10 mouse cellular contexts compared by ENCODE assay signal in the genomic region with DNA sequence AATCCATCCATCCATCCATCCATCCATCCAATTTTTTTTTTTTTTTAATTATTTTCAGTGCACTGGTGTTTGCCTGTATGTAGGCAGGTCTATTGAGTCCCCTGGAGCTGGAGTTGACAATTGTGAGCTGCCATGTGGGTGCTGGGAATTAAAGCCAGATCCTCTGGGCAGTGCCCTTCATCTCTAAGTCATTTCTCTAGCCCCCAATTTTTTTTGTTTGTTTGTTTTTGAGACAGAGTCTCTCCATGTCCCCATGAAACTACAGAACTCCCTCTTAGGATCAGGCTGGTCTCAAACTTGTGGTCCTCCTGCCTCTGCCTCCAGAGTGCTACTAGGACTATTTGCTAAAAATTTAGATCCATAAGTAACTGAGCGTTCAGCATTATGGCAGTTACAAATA. TPM values are rescaled to one million over a fixed set of nuclear protein-coding genes. Genes with fewer than 3 reads are reported as not detected.
DNase-seq lines count a peak whose midpoint lies in the region; ATAC-seq and TF ChIP-seq lines count a peak whose summit lies in the region.
"Had no signal": no experiment of that assay in that cellular context is flagged by ENCODE, and none has a peak within 500 bp of the region (broad histone marks: within the 10 kb centered on the region; RNA-seq: fewer than 3 reads in every experiment).

No protein-coding gene starts in this region.

- no peaks in the 10 kb centered on the region for H3K27me3 ChIP-seq in kidney, embryonic 14.5 days (ENCODE audit: control insufficient read depth, insufficient read depth, low read length)
- H3K27me3 ChIP-seq in forebrain, embryonic 11.5 days (ENCODE audit: control insufficient read depth, insufficient read depth, low read length): no peaks in the 10 kb centered on the region
- H3K27me3 ChIP-seq in intestine, embryonic 16.5 days (replicated peaks; ENCODE audit: control insufficient read depth, insufficient read depth, low read length): no peaks in the 10 kb centered on the region
- no peaks in the 10 kb centered on the region for H3K27me3 ChIP-seq in midbrain, postnatal 0 days (ENCODE audit: insufficient read depth, low read length)

- peak overlapping the region; percentile 63; the same call in 1 of the 2 replicates for H3K9ac ChIP-seq in kidney, embryonic 14.5 days (ENCODE audit: low read depth, low read length)
- peak overlapping the region; percentile 73 for H3K9ac ChIP-seq in forebrain, embryonic 11.5 days (ENCODE audit: low read length)
- peak overlapping the region; percentile 74; the same call in 1 of the 2 replicates for H3K9ac ChIP-seq in intestine, embryonic 16.5 days (ENCODE audit: low read depth, low read length)
- H3K9ac ChIP-seq in midbrain, postnatal 0 days (replicated peaks; ENCODE audit: low read length, poor library complexity, severe bottlenecking): peak overlapping the region; percentile 70; the same call in 1 of the 2 replicates

- ATAC-seq in kidney, embryonic 14.5 days (ENCODE audit: low FRiP score, low TSS enrichment): no peak
- no peak for ATAC-seq in forebrain, embryonic 11.5 days (replicated peaks; ENCODE audit: low FRiP score)
- ATAC-seq in intestine, embryonic 16.5 days: no peak
- 0 out of 2 replicates have a peak, but pooled peaks have one; percentile 1 for ATAC-seq in midbrain, postnatal 0 days (ENCODE audit: low FRiP score)

- H3K4me3 ChIP-seq in kidney, embryonic 14.5 days (ENCODE audit: low read length): peak overlapping the region; percentile 39
- no peak overlapping the region for H3K4me3 ChIP-seq in forebrain, embryonic 11.5 days (ENCODE audit: low read depth, low read length)
- no peak overlapping the region; the same call in 1 of the 2 replicates for H3K4me3 ChIP-seq in intestine, embryonic 16.5 days (ENCODE audit: low read length)
- peak overlapping the region; percentile 30; the same call in 1 of the 2 replicates for H3K4me3 ChIP-seq in midbrain, postnatal 0 days (ENCODE audit: low read depth, low read length)

- WGBS in kidney, embryonic 14.5 days: 90% methylated on average over 1 of the region's 1 CpGs
- 95% methylated on average over 1 of the region's 1 CpGs for WGBS in forebrain, embryonic 11.5 days
- WGBS in intestine, embryonic 16.5 days: 100% methylated on average over 1 of the region's 1 CpGs
- WGBS in midbrain, postnatal 0 days: 95% methylated on average over 1 of the region's 1 CpGs

- no peaks in the 10 kb centered on the region for H3K9me3 ChIP-seq in kidney, embryonic 14.5 days (ENCODE audit: control insufficient read depth, low read length)
- no peaks in the 10 kb centered on the region for H3K9me3 ChIP-seq in forebrain, embryonic 11.5 days (ENCODE audit: control insufficient read depth, low read length)
- H3K9me3 ChIP-seq in intestine, embryonic 16.5 days (ENCODE audit: control insufficient read depth, low read length): no peaks in the 10 kb centered on the region
- no peaks in the 10 kb centered on the region for H3K9me3 ChIP-seq in midbrain, postnatal 0 days (ENCODE audit: low read length)

- H3K36me3 ChIP-seq in kidney, embryonic 14.5 days (ENCODE audit: control insufficient read depth, insufficient read depth, low read length): no peaks in the 10 kb centered on the region
- H3K36me3 ChIP-seq in forebrain, embryonic 11.5 days (ENCODE audit: control insufficient read depth, insufficient read depth, low read length): no peaks in the 10 kb centered on the region
- H3K36me3 ChIP-seq in intestine, embryonic 16.5 days (ENCODE audit: control insufficient read depth, insufficient read depth, low read length): no peaks in the 10 kb centered on the region
- H3K36me3 ChIP-seq in midbrain, postnatal 0 days (ENCODE audit: insufficient read depth, low read length): no peaks in the 10 kb centered on the region

- no peak for TF ChIP-seq CTCF in midbrain, postnatal 0 days (IDR thresholded peaks at IDR 0.05)

- peak overlapping the region; percentile 56 for H3K4me2 ChIP-seq in kidney, embryonic 14.5 days (replicated peaks; ENCODE audit: low read depth, low read length)
- H3K4me2 ChIP-seq in forebrain, embryonic 11.5 days (ENCODE audit: low read depth, low read length, severe bottlenecking): peak overlapping the region; percentile 59; the same call in 1 of the 2 replicates
- no peak overlapping the region for H3K4me2 ChIP-seq in intestine, embryonic 16.5 days (ENCODE audit: low read depth, low read length)
- H3K4me2 ChIP-seq in midbrain, postnatal 0 days (ENCODE audit: low read depth, low read length, poor library complexity, severe bottlenecking): peak overlapping the region; percentile 57

- no peak for DNase-seq in kidney, adult 8-10 months
- no peak for DNase-seq in forebrain, embryonic 11.5 days (ENCODE audit: low spot score)
- no peak for DNase-seq in midbrain, postnatal 0 days (ENCODE audit: low spot score)
- DNase-seq in left cerebral cortex, adult 8-10 months (ENCODE audit: low spot score in 2 of 2): no peak
- no peak for DNase-seq in kidney, postnatal 10 days
- DNase-seq in adrenal gland, postnatal 14 days: no peak

- peaks cover 7% of the 10 kb centered on the region; the same call in 1 of the 2 replicates for H3K4me1 ChIP-seq in kidney, embryonic 14.5 days (ENCODE audit: control insufficient read depth, insufficient read depth, low read length)
- peaks cover 10% of the 10 kb centered on the region; the same call in 1 of the 2 replicates for H3K4me1 ChIP-seq in forebrain, embryonic 11.5 days (replicated peaks; ENCODE audit: control insufficient read depth, insufficient read depth, low read length)
- peaks cover 9% of the 10 kb centered on the region for H3K4me1 ChIP-seq in intestine, embryonic 16.5 days (ENCODE audit: control insufficient read depth, insufficient read depth, low read length)
- H3K4me1 ChIP-seq in midbrain, postnatal 0 days (ENCODE audit: insufficient read depth, low read length): peaks cover 7% of the 10 kb centered on the region; the same call in 1 of the 2 replicates

- no peak overlapping the region for H3K27ac ChIP-seq in kidney, embryonic 14.5 days (ENCODE audit: low read depth, low read length)
- H3K27ac ChIP-seq in forebrain, embryonic 11.5 days (ENCODE audit: low read depth, low read length): no peak overlapping the region; the same call in 1 of the 2 replicates
- no peak overlapping the region for H3K27ac ChIP-seq in intestine, embryonic 16.5 days (ENCODE audit: low read length)
- H3K27ac ChIP-seq in midbrain, postnatal 0 days (ENCODE audit: low read depth, low read length): peak overlapping the region; percentile 88

RNA-seq across cellular contexts. Expression of gene Hnrnph1, which starts 4.9 kb away (rescaled TPM):
- 598 and 606 TPM in 2 replicates for polyA plus RNA-seq in kidney, embryonic 14.5 days (2014; fragmentation: Nextera tagmentation; extraction: Ambion mirVana)
- 833 and 855 TPM in 2 replicates for polyA plus RNA-seq in forebrain, embryonic 11.5 days (2014; fragmentation: Nextera tagmentation; extraction: Ambion mirVana)
- polyA plus RNA-seq in intestine, embryonic 16.5 days (2015; fragmentation: Nextera tagmentation; extraction: Ambion mirVana): 243 and 262 TPM in 2 replicates
- total RNA-seq in midbrain, postnatal 0 days (2014; rRNA removed): 215 and 300 TPM in 2 replicates
- polyA plus RNA-seq in midbrain, postnatal 0 days (2015; fragmentation: Nextera tagmentation; extraction: Ambion mirVana): 262 and 273 TPM in 2 replicates
- total RNA-seq in left cerebral cortex, adult 8-10 months (2022): 100 to 1,000 TPM; 180 to 274 (median 221) TPM
- total RNA-seq in adrenal gland, postnatal 14 days (2021): 269 and 317 TPM in 2 replicates

RNA-seq across cellular contexts. Expression of gene Cby3, which starts 17.6 kb away (rescaled TPM):
- 0.79 and 1.1 TPM in 2 replicates for polyA plus RNA-seq in kidney, embryonic 14.5 days (2014; fragmentation: Nextera tagmentation; extraction: Ambion mirVana)
- 0.47 TPM in 1 of 2 replicates, not detected in the other for polyA plus RNA-seq in forebrain, embryonic 11.5 days (2014; fragmentation: Nextera tagmentation; extraction: Ambion mirVana)
- polyA plus RNA-seq in intestine, embryonic 16.5 days (2015; fragmentation: Nextera tagmentation; extraction: Ambion mirVana): 0.20 and 0.21 TPM in 2 replicates
- 0.71 TPM in 1 of 2 replicates, not detected in the other for total RNA-seq in midbrain, postnatal 0 days (2014; rRNA removed)
- 0.92 and 1.8 TPM in 2 replicates for polyA plus RNA-seq in midbrain, postnatal 0 days (2015; fragmentation: Nextera tagmentation; extraction: Ambion mirVana)
- not detected for total RNA-seq in left cerebral cortex, adult 8-10 months (2022)
- total RNA-seq in adrenal gland, postnatal 14 days (2021): not detected in 2 replicates
- total RNA-seq: adrenal gland, postnatal 10 days; liver, adult 2 months had no signal
- polyA plus RNA-seq: liver, adult 2 months had no signal

RNA-seq across cellular contexts. Expression of gene Canx, which starts 46.4 kb away (rescaled TPM):
- polyA plus RNA-seq in kidney, embryonic 14.5 days (2014; fragmentation: Nextera tagmentation; extraction: Ambion mirVana): 237 and 277 TPM in 2 replicates
- polyA plus RNA-seq in forebrain, embryonic 11.5 days (2014; fragmentation: Nextera tagmentation; extraction: Ambion mirVana): 235 and 248 TPM in 2 replicates
- 347 and 362 TPM in 2 replicates for polyA plus RNA-seq in intestine, embryonic 16.5 days (2015; fragmentation: Nextera tagmentation; extraction: Ambion mirVana)
- 227 and 275 TPM in 2 replicates for total RNA-seq in midbrain, postnatal 0 days (2014; rRNA removed)
- 235 and 244 TPM in 2 replicates for polyA plus RNA-seq in midbrain, postnatal 0 days (2015; fragmentation: Nextera tagmentation; extraction: Ambion mirVana)
- 100 to 1,000 TPM; 371 to 437 (median 413) TPM for total RNA-seq in left cerebral cortex, adult 8-10 months (2022)
- 347 and 361 TPM in 2 replicates for total RNA-seq in adrenal gland, postnatal 14 days (2021)

RNA-seq across cellular contexts. Expression of gene Rufy1, which starts 59.0 kb away (rescaled TPM):
- polyA plus RNA-seq in kidney, embryonic 14.5 days (2014; fragmentation: Nextera tagmentation; extraction: Ambion mirVana): 20.8 and 29.3 TPM in 2 replicates
- 23.9 and 26.7 TPM in 2 replicates for polyA plus RNA-seq in forebrain, embryonic 11.5 days (2014; fragmentation: Nextera tagmentation; extraction: Ambion mirVana)
- polyA plus RNA-seq in intestine, embryonic 16.5 days (2015; fragmentation: Nextera tagmentation; extraction: Ambion mirVana): 19.5 and 20.2 TPM in 2 replicates
- total RNA-seq in midbrain, postnatal 0 days (2014; rRNA removed): 11.3 and 21.8 TPM in 2 replicates
- polyA plus RNA-seq in midbrain, postnatal 0 days (2015; fragmentation: Nextera tagmentation; extraction: Ambion mirVana): 19.9 and 20.6 TPM in 2 replicates
- 10 to 100 TPM; 28.2 to 31.5 (median 29.8) TPM for total RNA-seq in left cerebral cortex, adult 8-10 months (2022)
- total RNA-seq in adrenal gland, postnatal 14 days (2021): 27.1 and 29.5 TPM in 2 replicates

Comparison
In these comparisons a context has a peak if more than half of its experiments do, and no peak if none do; other contexts are left out.
1. H3K4me3 ChIP-seq: peak in kidney, embryonic 14.5 days (single experiment) and midbrain, postnatal 0 days (single experiment); none in forebrain, embryonic 11.5 days (single experiment) and intestine, embryonic 16.5 days (single experiment).
2. Peak in every context shown above with its lines, with median percentiles within 50 percentile points of each other: H3K9ac ChIP-seq.